Mouse (Mus musculus) left cerebral cortex, adult 2 months (tissue): ENCODE results near the gene Egfl7. TPM values are rescaled to one million over a fixed set of nuclear protein-coding genes. Genes with fewer than 3 reads are reported as not detected.

Experiments
- DNase-seq, 2 experiments: peaks; one replicate each; pipeline ENCODE4 v3.0.0; 2021 to 2022; ENCODE audit warnings: low spot score in 2 of 2, mixed read lengths in 1 of 2; ENCODE audit errors: extremely low spot score in 1 of 2
- H3K27ac ChIP-seq: fragments of 200-600 bp; 2 replicates; pipeline ENCODE4 v1.8.1; 2022
- H3K4me3 ChIP-seq: fragments of 200-600 bp; 2 replicates; pipeline ENCODE4 v1.8.1; 2022
- CTCF ChIP-seq: fragments of 200-600 bp; IDR thresholded peaks from 2 replicates; pipeline ENCODE4 v1.8.1; 2022; ENCODE audit warnings: antibody characterized with exemption, mild to moderate bottlenecking, moderate library complexity
- intact Hi-C: fragments of 180-260 bp; cut with DNase I; formaldehyde crosslinking; loops from one replicate; pipeline ENCODE4 v1.15.1; 2025
- total RNA-seq, 2 experiments: library from RNA; stranded (reverse); gene quantifications; 2 replicates each; pipeline ENCODE4 v1.2.3; 2021

Egfl7 gene
- total RNA-seq, 2 experiments from 2014 or later, result 62.4 to 67.4 TPM

DNA sequence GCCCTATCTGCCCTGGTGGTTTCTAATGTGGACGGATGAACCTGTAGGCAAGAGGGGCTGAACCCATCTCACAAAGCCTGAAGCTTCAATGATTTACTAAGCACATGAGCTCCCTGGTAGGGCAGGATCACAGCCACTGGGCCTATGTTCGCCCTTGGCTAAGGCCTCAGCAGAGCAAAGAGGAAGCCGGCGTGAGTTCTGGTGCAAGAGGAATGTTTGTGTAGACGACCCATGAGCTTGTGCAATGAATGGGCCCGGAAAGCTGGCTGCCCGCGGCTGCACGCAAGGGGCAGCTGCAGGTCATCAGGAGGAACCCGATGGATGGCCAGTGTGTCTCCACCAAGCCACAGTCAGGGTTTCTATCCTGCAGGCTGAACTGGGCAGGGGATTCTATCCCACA lies 30.0 kb upstream of the Egfl7 start:
- no peak for TF ChIP-seq CTCF
- intact Hi-C loops, result no loop called here
- no peak for DNase-seq
- H3K27ac ChIP-seq, result no peak overlapping the region
- no peak overlapping the region for H3K4me3 ChIP-seq

DNA sequence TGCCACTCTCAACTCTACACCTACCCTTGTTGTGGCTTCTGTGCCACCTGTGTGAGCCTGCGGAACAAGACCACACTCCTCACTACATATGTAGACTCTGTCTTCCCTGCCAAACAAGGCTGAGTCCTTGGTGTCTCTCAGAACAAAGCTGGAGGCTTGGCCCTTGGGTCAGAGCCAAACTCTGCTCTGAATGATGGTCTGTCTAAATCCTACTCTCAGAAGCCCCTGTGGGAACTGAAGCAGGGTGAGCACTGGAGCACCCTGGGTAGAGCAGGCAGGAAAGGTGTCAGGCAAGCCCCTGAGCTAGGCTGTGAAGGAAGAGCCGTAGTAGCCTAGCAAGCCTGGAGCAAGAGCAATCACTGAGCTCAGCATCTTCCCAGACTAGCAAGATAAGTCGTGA lies 29.6 kb upstream of the Egfl7 start:
- intact Hi-C loops, result no loop called here
- TF ChIP-seq CTCF, result no peak
- Histone ChIP-seq H3K27ac (no peak overlapping the region), H3K4me3 (no peak overlapping the region)
- DNase-seq, result no peak

DNA sequence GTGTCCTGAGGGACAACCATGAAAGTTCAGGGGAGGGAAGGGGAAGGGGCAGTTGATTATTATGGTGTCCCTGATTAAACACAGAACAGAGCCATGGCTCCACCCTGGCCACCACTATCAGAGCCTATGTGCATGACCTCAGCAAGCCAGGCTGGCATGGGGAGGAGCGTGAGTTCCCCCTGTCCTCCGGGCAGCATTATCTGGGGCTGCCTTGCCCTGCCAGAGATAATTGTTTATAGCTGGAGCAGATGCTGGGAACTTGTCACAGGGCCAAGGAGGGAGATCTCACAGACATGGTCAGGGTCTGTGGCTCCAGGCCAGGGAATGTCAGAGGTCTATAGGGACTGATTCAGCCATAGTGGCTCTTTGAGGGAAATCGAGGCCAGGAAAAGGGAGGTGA lies 29.0 kb upstream of the Egfl7 start:
- intact Hi-C loops, result no loop called here
- no peak for TF ChIP-seq CTCF
- Histone ChIP-seq H3K4me3 (no peak overlapping the region), H3K27ac (no peak overlapping the region)
- no peak for DNase-seq

DNA sequence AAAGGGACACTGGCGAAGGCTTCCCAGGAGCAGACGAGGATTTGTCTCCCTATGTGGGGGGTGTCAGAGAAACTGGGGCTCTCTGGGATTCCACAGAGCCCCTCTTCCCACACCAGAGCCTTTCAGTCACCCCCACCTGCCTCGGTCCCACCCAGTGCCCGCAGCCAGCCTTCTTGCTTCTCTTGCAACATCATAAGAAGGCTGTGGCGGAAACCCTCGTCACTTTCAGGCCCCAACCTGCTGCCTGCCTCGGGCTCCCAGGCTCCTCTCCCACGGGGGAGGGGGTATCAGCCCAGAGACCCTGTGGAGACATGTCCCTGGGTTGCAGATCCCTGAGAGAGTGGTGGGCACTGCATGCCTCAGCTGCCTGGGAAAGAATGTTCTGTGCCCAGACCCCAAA lies 28.4 kb upstream of the Egfl7 start:
- Histone ChIP-seq H3K27ac (no peak overlapping the region), H3K4me3 (no peak overlapping the region)
- intact Hi-C loops, result no loop called here
- DNase-seq, result no peak
- no peak for TF ChIP-seq CTCF

- H3K4me3 ChIP-seq, result no peak overlapping the region
- no peak overlapping the region for H3K27ac ChIP-seq
- TF ChIP-seq CTCF, result no peak
- no peak for DNase-seq
- intact Hi-C loops, result no loop called here
These were observed 27.7 kb upstream of the Egfl7 start for GRCm38 (mm10) chr2:26552066-26552465.

DNA sequence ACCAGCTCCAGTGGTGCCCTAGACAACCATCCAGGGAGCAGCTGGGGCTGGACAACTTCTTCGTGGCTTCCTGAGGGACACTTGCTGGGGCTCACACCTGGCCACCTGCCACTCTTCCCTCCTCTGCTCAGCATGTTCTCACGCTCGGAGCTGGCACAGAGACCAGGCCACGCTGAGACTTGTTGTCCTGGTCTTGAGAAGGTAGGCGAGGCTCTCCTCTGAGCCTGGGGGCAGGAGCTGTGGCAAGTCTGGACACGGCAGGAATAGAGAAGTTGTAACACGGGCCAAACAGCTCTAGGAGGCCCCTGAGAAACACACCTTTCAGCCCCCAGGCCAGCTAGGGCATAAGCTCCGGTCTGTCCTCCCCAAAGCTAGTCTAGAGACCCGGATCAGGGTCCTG lies 25.9 kb upstream of the Egfl7 start:
- H3K4me3 ChIP-seq, result no peak overlapping the region
- no peak for DNase-seq
- intact Hi-C loops, result no loop called here
- no peak for TF ChIP-seq CTCF
- H3K27ac ChIP-seq, result no peak overlapping the region

- intact Hi-C loops, result loop anchor here (5.0 kb wide), 2 partner anchors 53 to 83 kb away; no protein-coding TSS in a partner anchor
- Histone ChIP-seq H3K27ac (no peak overlapping the region), H3K4me3 (no peak overlapping the region)
- DNase-seq, result peak; percentile 40 to 72
- no peak for TF ChIP-seq CTCF
These were observed 24.7 kb upstream of the Egfl7 start for GRCm38 (mm10) chr2:26555076-26555475.

- Histone ChIP-seq H3K27ac (no peak overlapping the region), H3K4me3 (no peak overlapping the region)
- intact Hi-C loops, result loop anchor here (5.0 kb wide), 2 partner anchors 54 to 84 kb away; no protein-coding TSS in a partner anchor
- no peak for DNase-seq
- TF ChIP-seq CTCF, result no peak
These were observed 23.2 kb upstream of the Egfl7 start for GRCm38 (mm10) chr2:26556535-26556993.

DNA sequence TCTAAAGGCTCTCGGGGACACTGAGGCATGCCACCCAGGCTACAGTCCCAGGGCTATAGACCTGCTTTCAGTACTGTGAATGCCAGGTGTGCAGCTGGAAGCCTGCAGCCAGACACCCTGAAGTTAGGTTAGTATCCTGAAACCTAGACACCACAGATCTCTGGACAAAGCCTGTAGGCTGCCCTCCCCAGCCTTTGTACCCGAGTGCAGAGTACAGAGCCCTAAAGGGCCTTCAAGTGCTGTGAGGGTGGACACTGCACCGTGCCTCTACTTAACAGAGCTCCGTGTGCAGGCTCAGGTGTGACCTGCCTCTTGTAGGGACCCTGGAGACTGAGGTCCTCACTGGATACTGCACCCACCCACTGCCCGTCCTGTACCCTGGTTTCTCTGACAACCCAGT lies 19.3 kb upstream of the Egfl7 start:
- TF ChIP-seq CTCF, result no peak
- intact Hi-C loops, result loop anchor here (5.0 to 10.0 kb wide), 2 partner anchors 153 to 406 kb away; partner anchors contain the start of gene Inpp5e
- H3K4me3 ChIP-seq, result no peak overlapping the region
- H3K27ac ChIP-seq, result no peak overlapping the region
- DNase-seq, result no peak

DNA sequence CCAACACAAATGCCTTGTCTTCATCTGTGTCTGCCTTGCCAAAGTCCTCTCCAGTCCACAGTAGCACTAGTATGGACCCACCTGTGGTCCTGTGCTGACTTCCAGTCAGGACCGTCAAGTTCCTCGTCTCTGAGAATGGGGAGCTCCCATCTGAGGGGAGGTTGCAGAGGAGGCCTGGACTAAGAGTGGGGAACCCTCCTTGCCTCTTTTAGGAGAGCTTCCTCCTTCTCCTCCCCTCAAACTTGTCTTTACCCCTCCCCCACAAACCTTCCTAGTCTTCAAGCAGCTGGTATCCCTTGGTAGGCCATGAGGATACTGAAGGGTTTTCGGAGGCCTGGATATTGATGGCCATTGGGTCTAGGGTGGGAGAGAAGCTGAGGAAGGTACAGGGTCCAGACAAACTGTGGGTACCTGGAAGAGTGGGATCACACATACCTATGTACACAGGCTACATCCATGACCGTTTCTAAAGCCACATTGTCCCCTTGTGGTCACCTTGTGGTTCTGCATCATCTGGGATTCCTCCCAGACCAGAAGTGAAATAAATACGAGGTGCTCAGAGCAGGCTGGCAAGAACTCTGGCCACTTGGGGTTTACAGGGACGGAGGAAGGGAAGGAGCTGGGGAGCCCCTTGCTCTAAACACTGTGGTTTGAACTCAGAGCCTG lies 18.3 kb upstream of the Egfl7 start:
- peak in 1 of 2 experiments; percentile 21 for DNase-seq
- Histone ChIP-seq H3K27ac (no peak overlapping the region), H3K4me3 (no peak overlapping the region)
- TF ChIP-seq CTCF, result peak; percentile 85
- intact Hi-C loops, result loop anchor here (1.0 to 10.0 kb wide), 3 partner anchors 112 to 407 kb away; partner anchors contain the start of gene Inpp5e

DNA sequence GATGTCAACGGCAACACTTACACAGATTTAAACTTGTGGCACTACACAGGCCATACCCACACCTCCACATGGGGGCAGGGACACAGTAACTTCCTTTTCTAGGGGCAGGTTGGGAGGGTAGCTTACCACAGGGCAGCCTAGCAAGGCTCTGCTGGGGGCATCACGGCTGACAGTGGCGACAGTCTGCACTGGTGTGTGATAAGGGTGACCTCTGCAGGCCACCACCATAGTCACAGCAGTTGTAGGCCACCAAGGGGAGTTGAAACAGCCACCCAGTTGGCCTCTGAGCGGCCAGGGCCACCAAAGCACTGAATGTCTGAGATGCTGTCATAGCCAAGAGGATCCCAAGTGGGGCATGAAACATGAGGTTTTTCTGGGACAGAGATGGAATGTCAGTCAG lies 13.6 kb upstream of the Egfl7 start:
- peak; percentile 59 for TF ChIP-seq CTCF
- peak; percentile 29 to 36 for DNase-seq

DNA sequence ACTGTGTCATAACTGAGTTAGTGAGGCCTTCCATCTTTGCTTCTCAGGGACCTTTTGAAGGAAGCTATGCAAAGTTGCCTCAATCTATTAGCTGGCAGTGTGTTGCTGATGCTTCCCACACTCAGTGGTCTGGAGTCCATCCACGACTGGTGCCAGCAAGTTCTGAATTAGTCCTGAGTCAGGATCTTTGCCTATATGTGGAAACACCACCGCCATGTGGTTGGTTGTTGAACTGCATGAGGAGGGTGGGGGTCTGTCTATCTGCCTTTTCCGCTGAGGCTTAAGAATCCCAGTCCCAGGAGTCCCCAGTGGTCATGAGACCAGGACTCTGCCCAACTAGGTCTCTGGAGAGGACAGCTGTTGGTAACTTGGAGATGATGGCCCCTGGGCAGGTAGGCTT lies 9.8 kb upstream of the Egfl7 start:
- TF ChIP-seq CTCF, result peak; percentile 72
- H3K4me3 ChIP-seq, result no peak overlapping the region
- H3K27ac ChIP-seq, result no peak overlapping the region
- peak; percentile 43 to 44 for DNase-seq
- intact Hi-C loops, result no loop called here

More for the DNA sequence above, 13.6 kb upstream of the Egfl7 start:
- Histone ChIP-seq H3K27ac (no peak overlapping the region), H3K4me3 (no peak overlapping the region)
- intact Hi-C loops, result loop anchor here (5.0 to 10.0 kb wide), 2 partner anchors 264 to 411 kb away; no protein-coding TSS in a partner anchor

GRCm38 (mm10) chr2:26571400-26571799 lies 8.4 kb upstream of the Egfl7 start:
- no peak overlapping the region for H3K4me3 ChIP-seq
- H3K27ac ChIP-seq, result no peak overlapping the region

More at GRCm38 (mm10) chr2:26571400-26571799, 8.4 kb upstream of the Egfl7 start:
- no peak for DNase-seq
- intact Hi-C loops, result no loop called here
- TF ChIP-seq CTCF, result no peak; the same call in 1 of the 2 replicates
